Mouse (Mus musculus) neural tube, embryonic 15.5 days (tissue): Measurements from ENCODE around the gene Armc7. TPM values are rescaled to one million over a fixed set of nuclear protein-coding genes. Genes with fewer than 3 reads are reported as not detected.
"Not testable (repeated sequence)": the region's sequence is repeated elsewhere in the genome, so short reads cannot be mapped to it uniquely, and the experiment has no call there.

Experiments used
- ATAC-seq: fragments of 200-750 bp; cut with Nextera tagmentation; 2 replicates; pipeline ENCODE4 v1.8.0; 2017; ENCODE audit warnings: mild to moderate bottlenecking, moderate TSS enrichment, moderate library complexity; ENCODE audit not compliant: low FRiP score
- H3K27ac ChIP-seq: fragments of 300-500 bp; sonication (generic); replicated peaks from 2 replicates; pipeline ENCODE4 v1.5.1; 2015; ENCODE audit warnings: mild to moderate bottlenecking, inconsistent platforms
- H3K27me3 ChIP-seq: fragments of 300-500 bp; sonication (generic); replicated peaks from 2 replicates; pipeline ENCODE4 v1.6.1; 2015; ENCODE audit warnings: inconsistent platforms
- H3K36me3 ChIP-seq: fragments of 300-500 bp; sonication (generic); 2 replicates; pipeline ENCODE4 v1.6.1; 2015; ENCODE audit warnings: inconsistent platforms
- H3K4me1 ChIP-seq: fragments of 300-500 bp; sonication (generic); 2 replicates; pipeline ENCODE4 v1.6.1; 2015; ENCODE audit warnings: inconsistent platforms
- H3K4me2 ChIP-seq: fragments of 300-500 bp; sonication (generic); 2 replicates; pipeline ENCODE4 v1.6.1; 2015; ENCODE audit warnings: inconsistent platforms, mild to moderate bottlenecking, moderate library complexity
- H3K4me3 ChIP-seq: fragments of 300-500 bp; sonication (generic); replicated peaks from 2 replicates; pipeline ENCODE4 v1.5.1; 2015; ENCODE audit warnings: mild to moderate bottlenecking, inconsistent platforms
- H3K9ac ChIP-seq: fragments of 300-500 bp; sonication (generic); replicated peaks from 2 replicates; pipeline ENCODE4 v1.6.1; 2015; ENCODE audit warnings: mild to moderate bottlenecking, inconsistent platforms
- H3K9me3 ChIP-seq: fragments of 300-500 bp; sonication (generic); replicated peaks from 2 replicates; pipeline ENCODE4 v1.6.1; 2016; ENCODE audit warnings: inconsistent platforms
- WGBS: fragments of 180-500 bp; shearing (Covaris S2); methylation state at CpG from one replicate; pipeline ENCODE4 v1.1.7; 2015; ENCODE audit warnings: mixed read lengths; 5-methylcytosine and 5-hydroxymethylcytosine counted together
- polyA plus RNA-seq: library from polyadenylated mRNA; unstranded; fragments of >200 nt; fragmentation: Nextera tagmentation; extraction: Ambion mirVana; gene quantifications from 2 replicates; pipeline ENCODE4 v1.2.1, GENCODE M21; 2015

Gene Armc7
- polyA plus RNA-seq, 1 experiment from 2014 or later, result 17.8 TPM

DNA sequence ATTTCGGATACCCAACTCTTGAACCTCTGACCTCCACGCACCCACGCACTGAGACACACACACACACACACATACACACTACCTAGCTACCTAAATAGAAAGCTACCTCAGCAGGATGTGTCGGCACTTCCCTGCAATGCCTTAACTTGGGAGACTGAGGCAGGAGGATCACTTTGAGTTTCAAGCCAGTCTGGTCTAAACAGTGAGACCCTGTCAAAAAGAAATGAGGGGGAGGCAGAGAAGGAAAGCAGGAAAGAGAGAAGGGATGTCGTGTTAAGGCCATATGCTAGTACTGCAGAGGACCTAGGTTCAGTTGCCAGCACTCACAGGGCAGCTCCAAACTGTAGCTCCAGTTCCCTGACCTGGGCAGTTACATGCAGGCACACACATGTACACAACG, 39.6 kb downstream of the Armc7 start:
- H3K4me2 ChIP-seq, result no peak overlapping the region
- H3K9me3 ChIP-seq, result no peaks in the 10 kb centered on the region
- 79% methylated on average over 6 of the region's 6 CpGs for WGBS
- H3K27me3 ChIP-seq, result no peaks in the 10 kb centered on the region
- H3K9ac ChIP-seq, result no peak overlapping the region
- H3K4me1 ChIP-seq, result peaks cover 26% of the 10 kb centered on the region
- no peak overlapping the region for H3K4me3 ChIP-seq
- no peaks in the 10 kb centered on the region for H3K36me3 ChIP-seq
- no peak for ATAC-seq
- no peak overlapping the region for H3K27ac ChIP-seq

DNA sequence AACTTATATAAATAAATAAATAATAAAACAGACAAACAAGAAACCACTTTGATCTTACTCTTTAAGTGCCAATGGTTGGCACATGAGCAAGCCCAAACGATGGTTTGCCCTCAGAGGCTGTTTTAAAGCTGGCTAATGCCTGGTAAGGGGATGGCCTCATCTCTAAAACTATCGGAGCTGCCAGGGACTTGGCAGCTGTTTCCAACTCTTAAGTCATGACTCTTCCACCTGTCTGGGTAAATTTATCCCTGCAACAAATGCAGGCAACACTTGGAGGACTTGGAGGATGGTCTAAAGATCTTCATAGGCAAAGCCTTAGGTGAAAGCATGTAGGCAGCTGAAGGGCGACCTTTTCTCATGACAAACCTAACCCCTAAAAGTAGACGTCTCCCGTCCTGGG, 41.5 kb downstream of the Armc7 start:
- no peak overlapping the region for H3K9ac ChIP-seq
- peaks cover under 1% of the 10 kb centered on the region; the same call in 1 of the 2 replicates for H3K36me3 ChIP-seq
- H3K4me2 ChIP-seq, result no peak overlapping the region
- no peaks in the 10 kb centered on the region for H3K9me3 ChIP-seq
- no peak overlapping the region for H3K27ac ChIP-seq
- peaks cover 6% of the 10 kb centered on the region for H3K4me1 ChIP-seq
- no peaks in the 10 kb centered on the region for H3K27me3 ChIP-seq
- H3K4me3 ChIP-seq, result no peak overlapping the region
- WGBS, result 82% methylated on average over 5 of the region's 5 CpGs
- no peak for ATAC-seq

GRCm38 (mm10) chr11:115518693-115519092, 43.2 kb downstream of the Armc7 start:
- Histone ChIP-seq H3K27me3 (no peaks in the 10 kb centered on the region), H3K4me2 (no peak overlapping the region), H3K4me3 (no peak overlapping the region), H3K36me3 (peaks cover 10% of the 10 kb centered on the region), H3K4me1 (no peaks in the 10 kb centered on the region), H3K9ac (no peak overlapping the region), H3K9me3 (no peaks in the 10 kb centered on the region), H3K27ac (no peak overlapping the region)
- ATAC-seq, result no peak
- WGBS, result 72% methylated on average over 9 of the region's 9 CpGs

- ATAC-seq, result no peak
- Histone ChIP-seq H3K36me3 (peaks cover 17% of the 10 kb centered on the region), H3K4me3 (no peak overlapping the region), H3K27ac (no peak overlapping the region), H3K9ac (no peak overlapping the region), H3K9me3 (no peaks in the 10 kb centered on the region), H3K27me3 (no peaks in the 10 kb centered on the region), H3K4me1 (no peaks in the 10 kb centered on the region), H3K4me2 (no peak overlapping the region)
- WGBS, result 95% methylated on average over 3 of the region's 3 CpGs
Observed at GRCm38 (mm10) chr11:115519581-115519980, 44.1 kb downstream of the Armc7 start.

DNA sequence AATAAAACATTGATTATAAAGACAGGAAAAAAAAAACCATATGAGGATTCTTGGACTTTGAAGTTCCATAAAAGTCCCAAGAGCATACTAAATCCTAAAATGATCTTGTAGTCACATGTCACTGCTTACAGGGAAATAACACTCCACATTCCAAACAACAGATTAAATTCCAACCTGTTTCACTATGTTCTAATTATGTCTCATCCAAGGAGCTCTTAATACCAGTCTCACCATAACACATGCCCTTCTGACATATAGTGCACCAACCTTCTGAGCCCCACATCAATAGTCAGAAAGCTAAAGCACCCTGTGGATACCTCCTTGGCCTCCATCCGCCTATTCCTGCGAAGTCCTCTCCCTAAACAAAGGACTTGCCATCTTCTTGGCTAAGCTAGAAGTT, 44.8 kb downstream of the Armc7 start:
- no peak for ATAC-seq
- WGBS, result 77% methylated on average over 2 of the region's 2 CpGs
- no peak overlapping the region for H3K4me2 ChIP-seq
- no peaks in the 10 kb centered on the region for H3K9me3 ChIP-seq
- H3K4me1 ChIP-seq, result no peaks in the 10 kb centered on the region
- no peak overlapping the region for H3K4me3 ChIP-seq
- H3K36me3 ChIP-seq, result peaks cover 21% of the 10 kb centered on the region
- no peak overlapping the region for H3K27ac ChIP-seq
- H3K9ac ChIP-seq, result no peak overlapping the region
- H3K27me3 ChIP-seq, result no peaks in the 10 kb centered on the region

GRCm38 (mm10) chr11:115521080-115521479, 45.6 kb downstream of the Armc7 start:
- H3K27ac ChIP-seq, result no peak overlapping the region
- no peak for ATAC-seq
- H3K9me3 ChIP-seq, result no peaks in the 10 kb centered on the region
- no peak overlapping the region for H3K4me3 ChIP-seq
- H3K9ac ChIP-seq, result no peak overlapping the region
- no peak overlapping the region for H3K4me2 ChIP-seq
- H3K4me1 ChIP-seq, result no peaks in the 10 kb centered on the region
- H3K27me3 ChIP-seq, result no peaks in the 10 kb centered on the region
- peaks cover 29% of the 10 kb centered on the region for H3K36me3 ChIP-seq
- 87% methylated on average over 4 of the region's 4 CpGs for WGBS

GRCm38 (mm10) chr11:115522238-115522637, 46.8 kb downstream of the Armc7 start:
- H3K4me1 ChIP-seq, result no peaks in the 10 kb centered on the region
- H3K9ac ChIP-seq, result no peak overlapping the region
- H3K27ac ChIP-seq, result no peak overlapping the region
- peaks cover 41% of the 10 kb centered on the region for H3K36me3 ChIP-seq
- H3K4me2 ChIP-seq, result no peak overlapping the region
- no peaks in the 10 kb centered on the region for H3K9me3 ChIP-seq
- ATAC-seq, result no peak
- 87% methylated on average over 2 of the region's 2 CpGs for WGBS
- H3K4me3 ChIP-seq, result no peak overlapping the region
- H3K27me3 ChIP-seq, result no peaks in the 10 kb centered on the region

DNA sequence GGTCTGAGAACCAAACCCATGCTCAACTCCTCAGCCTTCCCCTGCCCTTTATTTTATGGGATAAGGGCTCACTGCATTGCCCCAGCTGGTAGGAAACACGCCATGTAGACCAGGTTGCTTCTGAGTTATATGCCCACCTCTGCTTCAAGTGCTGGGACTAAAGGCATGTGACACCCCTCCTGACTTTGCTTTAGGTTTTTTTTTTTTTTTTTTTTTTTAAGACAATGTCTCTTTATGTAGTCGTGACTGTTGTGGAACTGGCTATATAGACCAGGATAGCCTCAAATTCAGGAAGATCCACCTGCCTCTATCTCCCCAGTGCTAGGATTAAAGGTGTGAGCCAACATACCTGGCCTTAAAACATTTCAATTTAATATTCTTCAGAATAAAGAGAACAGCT, 47.2 kb downstream of the Armc7 start:
- no peaks in the 10 kb centered on the region for H3K9me3 ChIP-seq
- no peak overlapping the region for H3K4me3 ChIP-seq
- H3K27ac ChIP-seq, result no peak overlapping the region
- no peak for ATAC-seq
- H3K36me3 ChIP-seq, result peaks cover 44% of the 10 kb centered on the region
- no peaks in the 10 kb centered on the region for H3K4me1 ChIP-seq
- no peak overlapping the region for H3K9ac ChIP-seq
- H3K27me3 ChIP-seq, result no peaks in the 10 kb centered on the region
- H3K4me2 ChIP-seq, result no peak overlapping the region
- WGBS, result 77% methylated on average over 2 of the region's 2 CpGs

GRCm38 (mm10) chr11:115526446-115526845, 51.0 kb downstream of the Armc7 start:
- not testable (repeated sequence) for H3K4me1 ChIP-seq, H3K4me2 ChIP-seq, H3K4me3 ChIP-seq, H3K9me3 ChIP-seq, H3K27me3 ChIP-seq, H3K9ac ChIP-seq, H3K27ac ChIP-seq, ATAC-seq
- H3K36me3 ChIP-seq, result peaks cover 65% of the 10 kb centered on the region
- 86% methylated on average over 3 of the region's 3 CpGs for WGBS

DNA sequence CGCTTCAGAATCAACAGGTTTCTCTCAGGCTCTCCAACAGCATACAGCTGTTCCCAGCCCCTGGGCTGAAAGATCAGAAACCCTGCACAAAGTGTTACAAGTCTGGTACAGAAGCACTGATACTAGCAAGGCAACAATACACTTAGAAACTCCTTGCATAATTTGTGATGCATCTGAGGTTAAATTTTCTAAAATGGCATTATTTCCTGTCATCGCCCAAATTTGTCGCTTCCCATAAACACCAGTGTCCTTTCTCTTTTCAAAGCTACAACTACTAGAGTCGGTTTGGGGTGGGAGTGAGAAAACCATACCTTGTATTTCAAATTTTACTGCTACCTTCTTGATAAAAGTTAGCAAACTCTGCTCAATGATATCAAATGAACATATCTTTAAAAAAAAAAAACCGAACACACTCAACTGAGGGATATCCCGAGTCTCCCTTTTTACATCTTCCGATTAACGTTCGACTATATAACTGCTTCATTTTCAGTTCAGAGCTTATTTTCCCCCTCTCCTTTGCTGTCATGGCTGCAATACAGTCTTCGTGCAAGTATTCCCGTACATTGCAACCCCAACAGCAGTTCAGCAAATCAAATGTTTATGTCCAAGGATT, 59.4 kb downstream of the Armc7 start:
- Histone ChIP-seq H3K36me3 (peaks cover 32% of the 10 kb centered on the region), H3K4me2 (peak overlapping the region; percentile 77), H3K9ac (peak overlapping the region; percentile 90), H3K27ac (peak overlapping the region; percentile 99), H3K4me3 (peak overlapping the region; percentile 89), H3K4me1 (peaks cover 42% of the 10 kb centered on the region), H3K27me3 (no peaks in the 10 kb centered on the region), H3K9me3 (no peaks in the 10 kb centered on the region)
- WGBS, result 8% methylated on average over 11 of the region's 11 CpGs
- ATAC-seq, result no peak

DNA sequence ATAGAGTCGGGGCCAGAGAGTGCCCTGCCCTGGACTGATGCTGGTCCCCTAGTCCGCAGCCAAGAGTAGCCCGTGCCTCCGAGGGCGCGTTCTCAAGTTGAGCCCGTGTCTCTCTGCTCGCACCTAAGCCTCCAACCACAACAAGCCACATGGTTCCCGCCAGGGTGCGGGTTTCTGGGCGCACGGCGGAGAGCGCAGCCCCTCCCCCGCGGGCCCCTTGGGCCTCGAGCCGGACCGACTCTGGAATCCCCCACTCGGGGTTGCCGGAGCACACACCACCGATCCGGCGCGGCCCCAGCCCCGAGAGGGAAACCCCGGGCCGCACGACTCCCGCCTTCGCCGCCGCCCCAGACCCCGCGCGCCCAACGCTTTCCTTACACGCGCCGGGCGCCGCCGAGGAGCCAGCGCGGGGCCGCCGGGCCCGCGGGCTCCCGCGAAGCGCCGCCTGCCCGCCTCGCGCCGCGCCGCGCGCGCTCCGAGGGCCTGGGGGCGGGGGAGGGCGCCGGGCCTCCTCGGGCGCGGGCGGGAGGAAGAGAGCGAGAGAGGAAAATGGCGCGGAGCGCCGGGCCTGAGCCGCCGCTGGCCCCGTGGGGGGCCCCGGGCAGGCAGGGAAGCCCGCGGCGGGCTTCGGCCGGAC, 60.1 kb downstream of the Armc7 start:
- H3K4me1 ChIP-seq, result peaks cover 42% of the 10 kb centered on the region
- WGBS, result 0% methylated on average over 32 of the region's 84 CpGs
- peak overlapping the region; percentile 90 for H3K9ac ChIP-seq
- H3K4me3 ChIP-seq, result peak overlapping the region; percentile 89
- H3K9me3 ChIP-seq, result no peaks in the 10 kb centered on the region
- peak overlapping the region; percentile 99 for H3K27ac ChIP-seq
- H3K4me2 ChIP-seq, result peak overlapping the region; percentile 77
- peaks cover 26% of the 10 kb centered on the region for H3K36me3 ChIP-seq
- peak; percentile 81 for ATAC-seq
- no peaks in the 10 kb centered on the region for H3K27me3 ChIP-seq

DNA sequence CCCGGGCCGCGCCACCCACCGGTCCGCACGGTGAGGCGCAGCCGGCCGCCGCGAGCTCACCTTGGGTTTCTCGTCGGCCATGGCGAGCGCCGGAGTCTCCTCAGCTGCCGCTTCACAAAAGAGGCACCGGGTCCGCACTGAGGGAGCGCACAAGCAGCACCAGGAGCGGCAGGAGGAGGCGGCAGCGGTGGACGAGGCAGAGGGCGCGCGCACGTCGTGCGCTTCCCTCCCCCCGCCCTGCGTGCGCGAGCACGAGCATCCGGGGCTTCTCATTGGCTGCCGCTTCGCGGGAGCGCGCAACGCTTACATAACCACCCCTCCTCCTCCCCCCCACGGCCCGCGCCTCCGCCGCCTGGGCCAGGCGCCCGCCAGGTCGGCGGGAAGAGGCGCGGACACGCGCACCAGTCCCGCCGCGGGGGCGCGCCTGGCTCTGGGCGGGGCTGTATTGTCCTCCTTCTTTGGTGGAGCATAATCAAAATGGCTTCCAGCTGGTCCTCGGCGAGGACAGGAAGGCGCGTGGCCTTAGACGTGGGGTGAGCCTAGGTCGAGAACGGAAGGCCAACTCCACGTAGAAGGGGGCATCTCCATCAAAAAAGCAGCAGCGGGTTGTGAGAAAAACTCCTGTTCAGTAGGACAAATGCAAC, 60.7 kb downstream of the Armc7 start, which contains the start of gene Sumo2:
Sumo2 (minus strand) TSS at position 239 of the 644 bp plus-strand sequence.
- no peaks in the 10 kb centered on the region for H3K9me3 ChIP-seq
- WGBS, result 1% methylated on average over 51 of the region's 70 CpGs
- peaks cover 42% of the 10 kb centered on the region for H3K4me1 ChIP-seq
- H3K9ac ChIP-seq, result peak within 1 kb of the TSS; percentile 90
- ATAC-seq, result peak; percentile 89
- H3K27ac ChIP-seq, result peak within 1 kb of the TSS; percentile 99
- no peaks in the 10 kb centered on the region for H3K27me3 ChIP-seq
- H3K4me2 ChIP-seq, result peak within 1 kb of the TSS; percentile 77
- peak within 1 kb of the TSS; percentile 89 for H3K4me3 ChIP-seq
- H3K36me3 ChIP-seq, result peaks cover 25% of the 10 kb centered on the region
